Mouse (Mus musculus) frontal cortex, adult 2 months (tissue): ENCODE results near the gene Gm26558. TPM values are rescaled to one million over a fixed set of nuclear protein-coding genes. Genes with fewer than 3 reads are reported as not detected.

ENCODE experiments used
- DNase-seq, 2 experiments: peaks; one replicate each; pipeline ENCODE4 v3.0.0; 2022; ENCODE audit warnings: low spot score in 1 of 2; ENCODE audit errors: extremely low spot score in 1 of 2
- polyA plus RNA-seq: library from polyadenylated mRNA; depleted of rRNA; stranded (reverse); fragments of >200 nt; gene quantifications from 2 replicates; pipeline ENCODE4 v1.2.3, GENCODE M21; 2012

Gene Gm26558
- polyA plus RNA-seq, 1 experiment, result 0.78 TPM

DNA sequence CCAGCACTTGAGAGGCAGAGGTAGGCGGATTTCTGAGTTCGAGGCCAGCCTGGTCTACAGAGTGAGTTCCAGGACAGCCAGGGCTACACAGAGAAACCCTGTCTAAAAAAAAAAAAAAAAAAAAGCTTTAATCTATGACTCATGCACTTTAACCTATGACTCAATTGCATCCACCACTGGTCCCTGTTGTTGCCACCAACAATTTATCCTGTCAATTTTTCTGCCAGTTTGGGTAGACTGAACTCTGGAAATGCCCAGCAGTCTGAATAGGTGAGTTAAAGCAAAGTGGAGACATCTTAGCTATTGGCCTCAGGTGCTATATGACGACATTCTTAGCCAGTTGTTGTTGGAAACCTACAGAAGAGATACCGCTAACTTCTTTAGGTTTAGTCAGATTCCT is 12.4 kb downstream of the Gm26558 start:
- DNase-seq, result no peak

DNA sequence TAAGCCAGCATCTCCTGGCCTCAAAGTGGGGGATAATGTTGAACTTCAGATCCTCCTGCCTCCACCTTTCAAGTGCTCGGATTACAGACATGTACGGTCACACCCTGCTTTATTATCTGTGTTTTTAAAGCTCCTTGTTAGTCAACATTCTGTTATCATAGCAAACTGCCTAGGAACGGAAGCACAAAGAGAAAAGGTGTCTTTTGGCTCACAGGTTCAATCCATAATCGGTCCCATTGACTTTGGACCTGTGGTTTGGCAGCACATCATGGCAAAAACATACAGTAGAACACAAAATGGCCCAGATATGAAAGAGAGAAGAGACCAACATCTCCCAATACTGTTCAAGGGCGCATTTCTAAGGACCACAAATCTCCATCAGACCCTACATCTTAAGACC is 13.6 kb downstream of the Gm26558 start:
- no peak for DNase-seq

DNA sequence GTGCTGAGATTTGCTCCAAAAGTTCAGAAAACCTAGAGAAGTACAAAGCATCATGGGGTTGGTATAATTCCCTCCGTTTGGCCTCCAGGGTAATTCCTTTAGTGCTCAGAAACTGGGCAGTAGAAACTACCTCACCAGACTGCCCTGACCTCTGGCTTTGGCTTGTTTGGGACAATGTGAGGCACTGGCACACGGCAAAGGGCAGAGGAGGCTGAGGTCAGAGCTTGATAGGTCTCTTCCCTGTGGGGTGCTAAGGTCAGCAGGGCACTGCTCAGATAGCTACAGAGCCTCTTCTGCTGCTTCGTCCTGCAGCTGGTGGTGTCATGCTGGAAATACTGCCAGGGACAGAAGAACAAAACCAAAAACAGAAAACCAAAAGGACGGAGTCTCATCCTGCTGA is 14.2 kb downstream of the Gm26558 start:
- no peak for DNase-seq

DNA sequence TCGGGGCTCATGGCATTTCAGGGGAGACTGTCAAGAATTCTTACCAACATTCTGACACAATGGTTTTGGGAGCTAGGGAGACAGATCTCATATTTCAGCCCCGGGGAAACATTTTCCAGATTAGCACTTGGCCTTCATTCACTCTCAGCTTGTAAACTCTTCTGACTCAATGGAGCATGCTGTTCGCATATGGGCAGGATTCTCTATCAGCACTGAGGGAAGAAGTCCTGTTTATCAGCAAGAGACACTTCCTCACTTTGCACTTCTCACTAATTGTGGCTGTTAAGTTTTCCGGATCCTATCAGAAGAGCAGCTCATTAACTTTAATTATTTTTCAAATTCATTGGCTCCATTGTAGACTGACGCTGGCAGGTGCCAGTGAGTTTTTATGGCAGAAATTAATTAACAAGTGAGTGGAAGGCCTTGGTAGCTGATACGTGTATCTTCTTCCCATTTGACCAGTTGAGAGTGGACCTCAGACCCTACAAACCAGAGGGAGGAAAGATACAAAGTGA is 16.6 kb downstream of the Gm26558 start:
- DNase-seq, result no peak

DNA sequence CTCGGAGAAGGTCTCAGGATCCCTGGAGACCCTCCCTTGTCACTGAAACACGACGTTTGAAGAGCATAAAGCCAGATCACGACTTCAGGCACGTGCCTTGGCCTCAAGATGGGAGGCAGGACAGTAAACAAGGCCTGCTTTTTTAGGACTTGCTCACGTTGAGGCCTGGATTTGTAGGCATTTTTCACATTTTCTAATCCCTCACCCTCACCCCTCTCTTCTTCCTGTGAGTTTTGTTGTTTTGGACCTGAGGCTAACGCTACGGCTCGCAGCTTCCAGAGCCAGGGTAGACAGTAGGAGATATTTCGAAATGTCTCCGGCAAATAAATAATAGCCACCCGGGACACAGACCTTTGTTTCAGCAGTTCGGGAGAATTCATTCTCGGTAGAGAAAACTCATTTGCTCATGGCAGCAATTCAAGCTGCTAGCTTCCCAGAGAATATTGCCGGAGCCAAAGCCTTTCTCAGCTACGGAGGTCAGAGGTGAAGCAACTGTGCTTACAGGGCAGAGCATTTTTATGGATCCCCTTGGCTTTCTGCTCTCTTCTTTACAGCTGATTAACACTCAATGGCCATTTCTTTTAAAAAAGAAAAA is 18.8 kb downstream of the Gm26558 start:
- DNase-seq, result no peak

DNA sequence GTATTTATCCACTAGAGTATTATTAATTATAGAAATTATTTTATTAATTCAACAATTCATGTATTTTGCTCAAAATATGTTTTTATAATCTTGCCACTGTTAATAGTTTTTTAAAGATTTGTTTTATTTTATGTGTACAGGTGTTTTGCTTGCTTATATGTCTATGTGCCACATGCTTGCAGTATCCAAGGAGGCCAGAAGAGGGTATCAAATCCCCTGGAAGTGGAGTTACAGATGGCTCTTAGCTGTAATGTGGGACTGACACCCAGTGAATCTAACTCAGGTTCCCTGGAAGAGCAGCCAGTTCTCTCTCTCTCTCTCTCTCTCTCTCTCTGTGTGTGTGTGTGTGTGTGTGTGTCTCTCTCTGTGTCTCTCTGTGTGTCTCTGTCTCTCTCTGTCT is 20.9 kb downstream of the Gm26558 start:
- no peak for DNase-seq

DNA sequence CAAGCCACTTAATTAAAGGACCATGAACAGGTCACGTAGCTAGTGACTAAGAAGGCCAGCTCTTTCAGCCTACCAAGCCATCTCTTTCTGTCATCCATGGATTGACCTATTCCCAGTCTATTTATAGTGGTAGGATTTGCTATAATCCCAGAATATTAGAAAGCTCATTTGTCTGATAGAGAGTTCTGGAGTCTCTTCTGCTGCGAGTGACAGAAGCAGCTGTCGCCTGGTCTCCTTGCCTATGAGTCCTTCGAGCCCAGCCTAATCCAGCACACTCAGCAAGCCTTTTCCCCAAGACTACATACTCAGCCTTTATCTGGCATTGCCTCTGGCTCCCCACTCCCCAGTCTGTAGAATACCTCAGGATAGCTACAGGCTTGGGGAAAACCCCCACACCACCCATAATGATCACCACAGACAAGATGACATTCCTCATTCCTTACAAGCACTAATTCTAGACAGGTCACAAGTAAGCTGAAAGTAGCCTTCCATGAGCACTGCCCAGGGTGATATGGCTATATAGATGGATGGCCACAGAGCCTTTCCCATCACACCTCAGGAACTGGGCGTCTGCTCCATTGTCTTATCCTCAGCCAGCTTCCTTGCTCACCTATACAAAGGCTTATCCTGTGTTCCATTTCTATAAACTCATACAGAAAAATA is 27.7 kb downstream of the Gm26558 start:
- no peak for DNase-seq

DNA sequence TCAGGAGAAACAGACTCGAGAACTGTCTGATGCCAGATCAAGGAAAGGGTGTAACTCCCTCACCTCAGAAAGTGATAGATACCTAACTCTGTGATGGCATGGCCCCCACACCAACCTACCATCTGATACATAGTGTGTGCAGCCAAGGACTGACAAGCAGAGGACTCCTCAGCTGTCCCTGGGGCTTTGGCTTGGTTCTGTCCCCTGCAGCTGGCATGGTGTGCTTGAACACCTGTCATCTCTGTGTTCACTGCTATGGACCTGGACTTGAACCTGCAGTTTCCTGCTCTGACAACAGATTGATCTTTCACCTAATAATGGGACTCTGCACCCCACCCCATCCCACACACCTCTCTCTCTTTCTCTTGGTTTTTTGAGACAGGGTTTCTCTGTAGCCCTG is 29.5 kb downstream of the Gm26558 start:
- DNase-seq, result no peak

DNA sequence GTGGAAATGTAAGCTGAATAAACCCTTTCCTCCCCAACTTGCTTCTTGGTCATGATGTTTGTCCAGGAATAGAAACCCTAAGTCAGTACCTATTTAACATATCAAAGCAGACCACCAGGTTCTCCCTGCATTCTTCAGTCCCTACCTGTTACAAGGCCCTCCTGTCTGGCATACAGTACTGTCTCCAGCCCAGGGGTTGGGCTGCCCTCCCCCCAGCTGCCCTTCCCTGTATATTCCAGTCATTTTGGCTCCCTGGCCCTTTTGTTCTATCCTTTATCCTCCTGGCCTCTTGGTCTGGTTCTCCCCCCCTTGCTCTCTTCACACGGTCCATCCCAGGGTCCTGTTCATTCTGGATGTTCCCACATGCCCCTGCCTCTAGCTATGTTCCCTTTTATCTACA is 30.6 kb downstream of the Gm26558 start:
- no peak for DNase-seq

DNA sequence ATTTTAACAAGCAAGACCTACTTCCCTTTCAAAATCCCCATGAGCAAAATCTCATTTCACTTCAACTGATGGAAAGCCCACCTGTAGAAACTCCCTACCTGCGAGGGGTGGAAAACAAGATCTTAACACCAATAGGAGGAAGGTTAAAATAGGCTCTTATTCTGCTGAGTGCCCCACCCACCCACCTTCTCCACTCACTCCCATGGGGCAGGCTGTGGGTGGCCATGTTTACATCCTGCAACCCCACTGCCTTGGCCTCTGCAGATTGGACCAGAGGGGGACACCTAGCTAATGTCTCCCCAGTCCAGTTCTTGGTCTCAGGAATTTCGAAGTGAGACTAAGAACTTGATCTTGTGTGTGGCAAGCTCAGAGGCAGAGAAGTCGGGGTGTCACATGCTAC is 32.0 kb downstream of the Gm26558 start:
- DNase-seq, result no peak

DNA sequence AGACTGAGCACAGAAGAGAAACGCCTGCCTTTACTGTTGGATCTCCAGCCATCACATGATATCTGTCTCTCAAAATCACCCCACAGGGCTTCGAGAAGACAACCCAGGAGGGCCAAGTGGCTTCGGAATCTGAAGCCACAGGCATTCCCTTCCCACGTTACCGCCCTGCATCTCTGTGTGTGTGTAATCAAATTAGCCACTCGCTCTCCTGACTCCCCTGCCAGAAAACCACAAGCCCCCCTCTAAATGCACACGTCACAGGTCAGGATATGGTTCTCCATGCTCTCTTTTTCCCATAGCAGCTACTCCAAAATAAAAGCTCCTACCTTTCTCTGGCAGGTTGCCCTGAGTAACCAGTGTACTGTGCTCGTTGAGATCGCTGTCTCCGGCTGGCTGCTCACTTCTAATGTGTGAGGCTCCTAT is 32.6 kb downstream of the Gm26558 start:
- peak in 1 of 2 experiments; percentile 39 for DNase-seq

DNA sequence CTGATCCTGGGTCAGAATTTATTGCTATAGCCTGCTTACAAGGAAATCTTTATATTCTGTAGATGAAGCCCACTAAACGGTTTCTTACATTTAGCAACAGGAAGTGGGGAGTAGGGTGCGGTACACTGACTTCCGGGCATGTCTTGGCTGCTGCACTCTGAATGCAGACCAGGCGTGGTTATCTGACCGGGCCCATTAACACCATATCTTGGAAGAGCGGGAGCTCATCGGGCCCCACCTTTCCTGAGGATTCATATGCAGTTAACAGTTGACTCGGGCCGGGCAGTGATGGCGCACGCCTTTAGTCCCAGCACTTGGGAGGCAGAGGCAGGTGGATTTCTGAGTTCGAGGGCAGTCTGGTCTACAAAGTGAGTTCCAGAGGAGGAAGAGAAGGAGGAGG is 33.5 kb downstream of the Gm26558 start:
- DNase-seq, result no peak

DNA sequence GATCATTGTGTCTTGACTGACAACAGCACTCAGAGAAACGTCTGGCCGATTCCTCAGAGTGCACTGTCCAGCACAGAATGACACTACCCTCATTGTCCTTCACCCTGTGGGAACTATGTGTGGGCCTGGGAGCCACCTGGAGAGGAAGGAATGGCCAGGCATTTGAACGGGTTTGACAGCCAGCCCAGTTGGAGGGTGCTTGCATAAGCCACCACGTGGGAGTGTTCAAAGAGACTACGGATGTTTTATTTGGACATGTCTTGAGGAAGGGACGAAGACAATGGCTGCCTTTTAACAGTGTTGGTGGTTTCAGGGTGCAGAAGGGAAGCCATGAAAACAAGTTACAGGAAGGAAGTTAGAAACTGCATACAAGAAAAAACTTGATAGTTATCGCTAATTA is 36.1 kb downstream of the Gm26558 start:
- DNase-seq, result no peak

DNA sequence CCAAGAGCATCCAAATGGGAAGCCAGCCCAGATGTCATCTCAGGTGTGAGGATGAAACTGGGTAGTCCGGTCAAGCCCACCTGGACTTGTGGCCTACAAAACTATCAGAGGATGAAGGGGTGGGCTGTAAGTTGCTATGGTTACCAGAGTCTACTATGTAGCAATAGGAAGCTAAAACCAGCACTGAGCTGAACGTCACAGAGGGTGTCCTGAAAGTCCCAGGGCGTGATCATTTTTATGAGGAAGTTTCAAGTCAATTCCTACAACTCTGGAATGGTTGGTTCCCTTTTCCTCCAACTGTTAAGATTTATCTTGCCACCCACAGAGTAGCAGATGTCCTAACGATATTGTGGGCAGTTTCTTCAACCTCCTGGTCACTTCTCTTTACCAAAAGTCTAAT is 39.7 kb downstream of the Gm26558 start:
- DNase-seq, result no peak

DNA sequence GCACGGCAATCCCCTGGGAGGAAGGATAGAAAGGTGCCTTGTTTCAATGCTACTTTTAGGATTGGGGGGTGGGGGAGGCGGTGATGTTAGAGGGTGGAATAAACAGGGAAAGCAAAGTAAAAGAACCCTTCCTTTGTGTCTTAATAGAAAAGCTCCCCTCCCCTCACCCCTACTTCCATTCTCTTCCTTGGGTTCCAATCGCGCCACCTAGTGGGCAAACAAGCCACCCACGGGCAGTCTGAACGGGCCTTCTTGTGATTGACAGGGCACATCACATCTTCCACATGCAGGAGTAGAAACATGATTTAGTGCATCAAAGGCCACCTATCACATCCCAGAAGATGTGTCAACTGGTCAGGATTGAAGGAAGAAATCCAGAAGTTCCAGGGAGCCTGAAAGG is 41.7 kb downstream of the Gm26558 start:
- peak in 1 of 2 experiments; percentile 79 for DNase-seq

DNA sequence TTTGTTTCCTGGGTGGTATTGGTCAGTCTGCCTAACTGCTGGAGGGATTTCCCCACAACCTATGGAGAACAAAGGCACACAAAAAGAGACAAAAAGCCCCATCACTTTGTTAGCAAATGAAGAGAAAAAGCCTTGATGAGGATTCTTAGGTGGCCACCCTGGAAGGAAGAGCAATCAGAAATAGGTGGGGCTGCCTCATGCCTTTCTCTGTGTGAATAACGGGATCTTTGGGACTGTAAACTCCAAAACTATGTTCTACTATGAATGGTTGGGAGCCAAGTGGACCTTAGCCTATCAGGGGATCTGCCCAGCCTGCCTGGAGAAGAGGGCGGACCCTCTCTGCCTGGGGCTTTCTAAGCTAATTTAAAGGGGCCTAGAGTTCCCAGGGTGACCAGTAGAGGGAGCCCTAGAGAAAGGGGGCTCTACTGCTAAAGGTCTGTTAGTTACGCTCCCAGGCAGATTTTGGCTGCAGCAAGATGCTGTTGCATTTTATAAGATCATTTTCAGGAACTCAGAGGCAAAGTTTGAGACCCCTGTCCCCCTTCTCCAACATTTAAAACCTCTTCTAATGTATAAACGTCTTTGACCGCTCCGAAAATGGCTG is 42.6 kb downstream of the Gm26558 start:
- no peak for DNase-seq

DNA sequence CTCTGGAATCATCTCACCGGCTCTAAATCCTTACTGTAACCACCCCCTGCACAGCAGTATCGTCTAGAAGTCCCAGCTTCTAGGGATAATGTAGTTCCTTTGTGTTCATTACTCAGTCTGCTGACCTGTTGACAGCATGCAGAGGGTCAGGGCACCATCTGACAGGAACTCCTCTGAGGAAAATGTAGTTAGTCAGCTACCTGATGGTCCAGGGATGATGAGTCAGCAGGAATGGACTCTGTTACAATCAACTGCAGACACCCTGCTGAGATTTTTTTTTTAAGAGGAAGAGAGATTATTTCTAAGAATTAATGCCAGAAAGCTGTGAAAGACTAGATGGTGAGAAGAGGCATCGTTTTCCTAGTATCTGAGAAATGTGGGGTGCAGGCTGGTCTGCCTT is 45.3 kb downstream of the Gm26558 start:
- no peak for DNase-seq

DNA sequence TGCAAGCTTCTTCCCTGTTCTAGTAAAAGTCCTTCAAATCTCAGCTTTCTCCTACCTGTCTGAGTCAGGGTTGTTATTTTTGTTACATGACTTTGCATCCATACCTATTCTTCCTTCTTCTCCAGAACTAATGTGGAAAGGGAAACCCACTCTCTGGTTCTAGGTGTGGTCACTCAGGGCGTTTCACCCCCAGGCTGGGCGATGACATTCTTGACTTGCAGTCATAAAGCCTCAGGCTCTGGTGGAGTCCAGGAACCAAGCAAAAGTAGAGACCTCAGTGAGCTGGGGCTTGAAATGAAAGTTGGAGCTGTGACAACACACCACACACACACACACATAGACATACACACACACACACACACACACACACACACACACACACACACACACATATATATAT is 45.8 kb downstream of the Gm26558 start:
- DNase-seq, result no peak

DNA sequence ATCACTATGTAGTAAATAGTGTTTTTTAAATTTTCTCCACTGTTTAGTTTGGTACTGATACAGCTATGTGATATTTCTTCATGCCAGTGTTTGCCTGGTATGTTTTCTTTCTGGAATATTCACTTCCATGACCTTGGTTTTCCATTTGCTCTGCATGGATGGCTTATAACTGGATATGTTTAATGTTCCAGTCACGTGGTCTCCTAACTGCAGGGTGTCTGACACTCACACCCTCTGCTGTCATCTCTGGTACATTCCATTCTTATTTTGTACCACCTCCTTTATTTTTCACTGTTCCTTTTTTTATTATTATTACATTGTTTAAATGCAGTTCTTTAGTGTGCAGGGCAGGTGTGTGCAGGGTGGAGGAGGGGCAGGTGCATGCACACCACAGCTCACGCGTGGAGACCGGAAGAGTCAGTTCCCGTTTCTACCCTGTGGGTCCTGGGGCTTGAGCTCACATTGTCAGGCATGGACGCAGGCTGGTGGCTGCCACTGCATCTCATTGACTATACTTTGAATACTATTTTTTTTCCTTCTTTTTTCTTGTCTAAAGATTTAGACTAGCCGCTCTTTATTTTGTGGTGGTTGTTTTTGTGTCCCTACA is 47.1 kb downstream of the Gm26558 start:
- no peak for DNase-seq
